Mouse (Mus musculus) limb, embryonic 14.5 days (tissue): Measurements from ENCODE around the gene Ipmk. TPM values are rescaled to one million over a fixed set of nuclear protein-coding genes. Genes with fewer than 3 reads are reported as not detected.

Experiments
- ATAC-seq: fragments of 200-750 bp; cut with Nextera tagmentation; 2 replicates; pipeline ENCODE4 v1.8.0; 2017; ENCODE audit warnings: low read depth, moderate number of reproducible peaks, moderate TSS enrichment; ENCODE audit not compliant: low FRiP score
- DNase-seq: peaks from one replicate; pipeline ENCODE4 v3.0.0-alpha.2; 2015; ENCODE audit warnings: low spot score
- H3K27ac ChIP-seq: fragments of 300-500 bp; sonication (generic); replicated peaks from 2 replicates; pipeline ENCODE4 v1.5.1; 2014; ENCODE audit warnings: low read depth, mild to moderate bottlenecking, low read length, moderate library complexity, mixed read lengths
- H3K27me3 ChIP-seq: fragments of 300-500 bp; sonication (generic); 2 replicates; pipeline ENCODE4 v1.6.1; 2014; ENCODE audit warnings: low read length, mixed read lengths; ENCODE audit not compliant: control insufficient read depth, insufficient read depth
- H3K36me3 ChIP-seq: fragments of 300-500 bp; sonication (generic); 2 replicates; pipeline ENCODE4 v1.6.1; 2014; ENCODE audit warnings: mild to moderate bottlenecking, low read length, moderate library complexity, mixed read lengths; ENCODE audit not compliant: control insufficient read depth, insufficient read depth
- H3K4me1 ChIP-seq: fragments of 300-500 bp; sonication (generic); 2 replicates; pipeline ENCODE4 v1.6.1; 2014; ENCODE audit warnings: antibody characterized with exemption, low read length, mixed read lengths; ENCODE audit not compliant: control insufficient read depth, insufficient read depth
- H3K4me2 ChIP-seq: fragments of 300-500 bp; sonication (generic); replicated peaks from 2 replicates; pipeline ENCODE4 v1.6.1; 2014; ENCODE audit warnings: low read depth, mild to moderate bottlenecking, low read length, moderate library complexity; ENCODE audit not compliant: severe bottlenecking
- H3K4me3 ChIP-seq: fragments of 300-500 bp; sonication (generic); replicated peaks from 2 replicates; pipeline ENCODE4 v1.5.1; 2014; ENCODE audit warnings: low read length
- H3K9ac ChIP-seq: fragments of 300-500 bp; sonication (generic); 2 replicates; pipeline ENCODE4 v1.6.1; 2014; ENCODE audit warnings: mild to moderate bottlenecking, low read depth, low read length, moderate library complexity; ENCODE audit not compliant: severe bottlenecking
- H3K9me3 ChIP-seq: fragments of 300-500 bp; sonication (generic); 2 replicates; pipeline ENCODE4 v1.6.1; 2016; ENCODE audit warnings: low read length; ENCODE audit not compliant: control insufficient read depth
- POLR2A ChIP-seq: fragments of 200-500 bp; IDR thresholded peaks from 2 replicates; pipeline ENCODE4 v1.8.0; 2012; ENCODE audit warnings: inconsistent platforms, mild to moderate bottlenecking, moderate library complexity, borderline replicate concordance; ENCODE audit not compliant: insufficient read depth, insufficient read length; ENCODE audit errors: extremely low read depth
- WGBS: fragments of 180-500 bp; shearing (Covaris S2); extraction: QIAGEN DNeasy Blood & Tissue Kit; methylation state at CpG from one replicate; pipeline ENCODE4 v1.1.7; 2014; 5-methylcytosine and 5-hydroxymethylcytosine counted together
- polyA plus RNA-seq, 2 experiments: library from polyadenylated mRNA; depleted of rRNA in 1 of 2; stranded (reverse) in 1 of 2; unstranded in 1 of 2; fragments of >200 nt; fragmentation: Nextera tagmentation in 1 of 2; extraction: Ambion mirVana in 1 of 2; gene quantifications; 2 replicates each; pipeline versions ENCODE4 v1.2.1 to v1.2.3; 2012 to 2014

The Ipmk gene
- polyA plus RNA-seq, 2 experiments, result 8.8 to 11.9 TPM

GRCm38 (mm10) chr10:71348637-71349280, 1.2 kb downstream of the Ipmk start:
- 21% methylated on average over 16 of the region's 16 CpGs for WGBS
- Histone ChIP-seq H3K9ac (peak overlapping the region; percentile 79), H3K27me3 (no peaks in the 10 kb centered on the region), H3K4me1 (peaks cover 13% of the 10 kb centered on the region), H3K27ac (no peak overlapping the region), H3K4me2 (peak overlapping the region; percentile 83), H3K9me3 (no peaks in the 10 kb centered on the region), H3K4me3 (peak overlapping the region; percentile 77), H3K36me3 (no peaks in the 10 kb centered on the region)
- no peak for ATAC-seq
- no peak for DNase-seq
- no peak for TF ChIP-seq POLR2A

GRCm38 (mm10) chr10:71349290-71349689, 1.7 kb downstream of the Ipmk start:
- no peak overlapping the region for H3K27ac ChIP-seq
- TF ChIP-seq POLR2A, result no peak
- H3K4me1 ChIP-seq, result peaks cover 13% of the 10 kb centered on the region
- 79% methylated on average over 1 of the region's 1 CpGs for WGBS
- DNase-seq, result no peak
- H3K36me3 ChIP-seq, result no peaks in the 10 kb centered on the region
- H3K4me2 ChIP-seq, result no peak overlapping the region; the same call in 1 of the 2 replicates
- H3K9ac ChIP-seq, result no peak overlapping the region
- ATAC-seq, result no peak
- H3K4me3 ChIP-seq, result peak overlapping the region; percentile 77; the same call in 1 of the 2 replicates
- no peaks in the 10 kb centered on the region for H3K27me3 ChIP-seq
- H3K9me3 ChIP-seq, result no peaks in the 10 kb centered on the region

GRCm38 (mm10) chr10:71351301-71351700, 3.7 kb downstream of the Ipmk start:
- ATAC-seq, result no peak
- no peak for TF ChIP-seq POLR2A
- Histone ChIP-seq H3K4me1 (peaks cover 9% of the 10 kb centered on the region; the same call in 1 of the 2 replicates), H3K4me2 (no peak overlapping the region), H3K9me3 (no peaks in the 10 kb centered on the region), H3K27me3 (no peaks in the 10 kb centered on the region), H3K36me3 (no peaks in the 10 kb centered on the region), H3K27ac (no peak overlapping the region), H3K4me3 (no peak overlapping the region), H3K9ac (no peak overlapping the region)
- WGBS, result 90% methylated on average over 7 of the region's 7 CpGs
- DNase-seq, result no peak

GRCm38 (mm10) chr10:71353850-71354249, 6.3 kb downstream of the Ipmk start:
- 65% methylated on average over 9 of the region's 9 CpGs for WGBS

GRCm38 (mm10) chr10:71354947-71355346, 7.4 kb downstream of the Ipmk start:
- Histone ChIP-seq H3K36me3 (no peaks in the 10 kb centered on the region), H3K4me2 (no peak overlapping the region), H3K4me1 (no peaks in the 10 kb centered on the region), H3K4me3 (no peak overlapping the region), H3K27me3 (no peaks in the 10 kb centered on the region), H3K9ac (no peak overlapping the region), H3K27ac (no peak overlapping the region), H3K9me3 (no peaks in the 10 kb centered on the region)
- no peak for TF ChIP-seq POLR2A
- ATAC-seq (no peak), DNase-seq (no peak)
- 86% methylated on average over 12 of the region's 12 CpGs for WGBS

More at GRCm38 (mm10) chr10:71353850-71354249, 6.3 kb downstream of the Ipmk start:
- Histone ChIP-seq H3K27ac (no peak overlapping the region), H3K36me3 (no peaks in the 10 kb centered on the region), H3K4me2 (no peak overlapping the region), H3K4me3 (no peak overlapping the region), H3K9ac (no peak overlapping the region), H3K4me1 (peaks cover 3% of the 10 kb centered on the region; the same call in 1 of the 2 replicates), H3K27me3 (no peaks in the 10 kb centered on the region), H3K9me3 (no peaks in the 10 kb centered on the region)
- no peak for TF ChIP-seq POLR2A
- DNase-seq, result no peak
- ATAC-seq, result no peak

GRCm38 (mm10) chr10:71361044-71361443, 13.5 kb downstream of the Ipmk start:
- Histone ChIP-seq H3K27ac (no peak overlapping the region), H3K4me1 (no peaks in the 10 kb centered on the region), H3K27me3 (no peaks in the 10 kb centered on the region), H3K4me2 (no peak overlapping the region), H3K9ac (no peak overlapping the region), H3K9me3 (no peaks in the 10 kb centered on the region), H3K4me3 (no peak overlapping the region), H3K36me3 (peaks cover 6% of the 10 kb centered on the region; the same call in 1 of the 2 replicates)
- ATAC-seq (no peak), DNase-seq (no peak)
- 82% methylated on average over 7 of the region's 7 CpGs for WGBS
- TF ChIP-seq POLR2A, result no peak
